Mouse (Mus musculus): ENCODE data around the gene Aplp2. TPM values are rescaled to one million over a fixed set of nuclear protein-coding genes. Genes with fewer than 3 reads are reported as not detected.

Aplp2 gene
- polyA plus RNA-seq, 1 experiment from 2014 or later, result 344 TPM

- Histone ChIP-seq H3K9me3 (replicated peaks) (no peaks in the 10 kb centered on the region), H3K4me3 (no peak overlapping the region), H3K4me1 (replicated peaks) (peaks cover 44% of the 10 kb centered on the region), H3K27me3 (replicated peaks) (no peaks in the 10 kb centered on the region), H3K27ac (ENCODE audit: poor library complexity, severe bottlenecking) (no peak overlapping the region), H3K36me3 (no peaks in the 10 kb centered on the region), H3K9ac (no peak overlapping the region), H3K4me2 (0 out of 2 replicates have a peak overlapping the region, but pooled peaks have one; percentile 2)
- whole genome bisulfite sequencing, result 75% methylated on average over 16 of the region's 16 CpGs
- ATAC-seq (ENCODE audit: insufficient number of reproducible peaks, low FRiP score), result 0 out of 2 replicates have a peak, but pooled peaks have one; percentile 25
Measured at GRCm38 (mm10) chr9:31203571-31204210, 7.9 kb downstream of the Aplp2 start.

- ATAC-seq (ENCODE audit: insufficient number of reproducible peaks, low FRiP score), result no peak
- no peak overlapping the region for H3K9ac ChIP-seq
- H3K4me3 ChIP-seq, result no peak overlapping the region
- H3K4me1 ChIP-seq (replicated peaks), result peaks cover 42% of the 10 kb centered on the region
- WGBS, result 78% methylated on average over 6 of the region's 6 CpGs
- no peak overlapping the region for H3K4me2 ChIP-seq
- no peaks in the 10 kb centered on the region for H3K36me3 ChIP-seq
- no peak overlapping the region for H3K27ac ChIP-seq (ENCODE audit: poor library complexity, severe bottlenecking)
- no peaks in the 10 kb centered on the region for H3K27me3 ChIP-seq (replicated peaks)
- no peaks in the 10 kb centered on the region for H3K9me3 ChIP-seq (replicated peaks)
Measured at GRCm38 (mm10) chr9:31203068-31203467, 8.5 kb downstream of the Aplp2 start.

GRCm38 (mm10) chr9:31198614-31199013, 13.0 kb downstream of the Aplp2 start:
- 90% methylated on average over 3 of the region's 3 CpGs for WGBS

GRCm38 (mm10) chr9:31197782-31198181, 13.8 kb downstream of the Aplp2 start:
- Histone ChIP-seq H3K4me3 (no peak overlapping the region), H3K9ac (no peak overlapping the region), H3K9me3 (replicated peaks) (no peaks in the 10 kb centered on the region), H3K27ac (ENCODE audit: poor library complexity, severe bottlenecking) (no peak overlapping the region), H3K4me2 (no peak overlapping the region), H3K27me3 (replicated peaks) (no peaks in the 10 kb centered on the region), H3K36me3 (peaks cover 9% of the 10 kb centered on the region), H3K4me1 (replicated peaks) (peaks cover 6% of the 10 kb centered on the region; the same call in 1 of the 2 replicates)
- 90% methylated on average over 7 of the region's 7 CpGs for WGBS
- ATAC-seq (ENCODE audit: insufficient number of reproducible peaks, low FRiP score), result no peak

More at GRCm38 (mm10) chr9:31198614-31199013, 13.0 kb downstream of the Aplp2 start:
- H3K4me1 ChIP-seq (replicated peaks), result peaks cover 13% of the 10 kb centered on the region
- no peak overlapping the region for H3K4me2 ChIP-seq
- no peak for ATAC-seq (ENCODE audit: insufficient number of reproducible peaks, low FRiP score)
- no peak overlapping the region for H3K4me3 ChIP-seq
- H3K9ac ChIP-seq, result no peak overlapping the region
- no peaks in the 10 kb centered on the region for H3K27me3 ChIP-seq (replicated peaks)
- H3K9me3 ChIP-seq (replicated peaks), result no peaks in the 10 kb centered on the region
- H3K27ac ChIP-seq (ENCODE audit: poor library complexity, severe bottlenecking), result no peak overlapping the region
- peaks cover 5% of the 10 kb centered on the region for H3K36me3 ChIP-seq

- Histone ChIP-seq H3K4me1 (replicated peaks) (peaks cover 7% of the 10 kb centered on the region; the same call in 1 of the 2 replicates), H3K27me3 (replicated peaks) (no peaks in the 10 kb centered on the region), H3K4me3 (no peak overlapping the region), H3K9me3 (replicated peaks) (no peaks in the 10 kb centered on the region), H3K27ac (ENCODE audit: poor library complexity, severe bottlenecking) (no peak overlapping the region), H3K4me2 (no peak overlapping the region), H3K9ac (no peak overlapping the region), H3K36me3 (peaks cover 9% of the 10 kb centered on the region)
- ATAC-seq (ENCODE audit: insufficient number of reproducible peaks, low FRiP score), result no peak
Measured at GRCm38 (mm10) chr9:31196742-31197141, 14.9 kb downstream of the Aplp2 start.

- H3K36me3 ChIP-seq, result peaks cover 9% of the 10 kb centered on the region
- H3K9ac ChIP-seq, result no peak overlapping the region
- no peak for ATAC-seq (ENCODE audit: insufficient number of reproducible peaks, low FRiP score)
- no peak overlapping the region for H3K27ac ChIP-seq (ENCODE audit: poor library complexity, severe bottlenecking)
- H3K4me3 ChIP-seq, result no peak overlapping the region
- no peak overlapping the region for H3K4me2 ChIP-seq
- no peaks in the 10 kb centered on the region for H3K27me3 ChIP-seq (replicated peaks)
- peaks cover 12% of the 10 kb centered on the region; the same call in 1 of the 2 replicates for H3K4me1 ChIP-seq (replicated peaks)
- 93% methylated on average over 1 of the region's 1 CpGs for WGBS
- H3K9me3 ChIP-seq (replicated peaks), result no peaks in the 10 kb centered on the region
Measured at GRCm38 (mm10) chr9:31195573-31195972, 16.0 kb downstream of the Aplp2 start.

- peaks cover 22% of the 10 kb centered on the region; the same call in 1 of the 2 replicates for H3K4me1 ChIP-seq (replicated peaks)
- ATAC-seq (ENCODE audit: insufficient number of reproducible peaks, low FRiP score), result no peak
- no peak overlapping the region for H3K4me3 ChIP-seq
- peaks cover 9% of the 10 kb centered on the region for H3K36me3 ChIP-seq
- 88% methylated on average over 7 of the region's 7 CpGs for WGBS
- no peak overlapping the region for H3K4me2 ChIP-seq
- H3K27ac ChIP-seq (ENCODE audit: poor library complexity, severe bottlenecking), result no peak overlapping the region
- H3K9ac ChIP-seq, result no peak overlapping the region
- no peaks in the 10 kb centered on the region for H3K9me3 ChIP-seq (replicated peaks)
- H3K27me3 ChIP-seq (replicated peaks), result no peaks in the 10 kb centered on the region
Measured at GRCm38 (mm10) chr9:31192378-31192777, 19.2 kb downstream of the Aplp2 start.

GRCm38 (mm10) chr9:31191543-31191942, 20.1 kb downstream of the Aplp2 start:
- Histone ChIP-seq H3K9me3 (replicated peaks) (no peaks in the 10 kb centered on the region), H3K9ac (no peak overlapping the region), H3K4me1 (replicated peaks) (peaks cover 22% of the 10 kb centered on the region; the same call in 1 of the 2 replicates), H3K27me3 (replicated peaks) (no peaks in the 10 kb centered on the region), H3K36me3 (peaks cover 9% of the 10 kb centered on the region), H3K4me2 (no peak overlapping the region), H3K27ac (ENCODE audit: poor library complexity, severe bottlenecking) (no peak overlapping the region), H3K4me3 (no peak overlapping the region)
- 73% methylated on average over 7 of the region's 7 CpGs for WGBS
- ATAC-seq (ENCODE audit: insufficient number of reproducible peaks, low FRiP score), result no peak

GRCm38 (mm10) chr9:31189194-31189593, 22.4 kb downstream of the Aplp2 start:
- no peaks in the 10 kb centered on the region for H3K27me3 ChIP-seq (replicated peaks)
- ATAC-seq (ENCODE audit: insufficient number of reproducible peaks, low FRiP score), result no peak
- no peak overlapping the region for H3K4me2 ChIP-seq

GRCm38 (mm10) chr9:31184439-31184838, 27.2 kb downstream of the Aplp2 start:
- WGBS, result 94% methylated on average over 5 of the region's 5 CpGs
- Histone ChIP-seq H3K9ac (no peak overlapping the region), H3K27ac (ENCODE audit: poor library complexity, severe bottlenecking) (no peak overlapping the region), H3K4me3 (no peak overlapping the region), H3K9me3 (replicated peaks) (no peaks in the 10 kb centered on the region), H3K36me3 (peaks cover 3% of the 10 kb centered on the region; the same call in 1 of the 2 replicates), H3K4me2 (no peak overlapping the region), H3K4me1 (replicated peaks) (peaks cover 32% of the 10 kb centered on the region), H3K27me3 (replicated peaks) (no peaks in the 10 kb centered on the region)
- ATAC-seq (ENCODE audit: insufficient number of reproducible peaks, low FRiP score), result no peak

More at GRCm38 (mm10) chr9:31189194-31189593, 22.4 kb downstream of the Aplp2 start:
- H3K4me3 ChIP-seq, result no peak overlapping the region
- H3K36me3 ChIP-seq, result peaks cover 11% of the 10 kb centered on the region
- H3K9ac ChIP-seq, result no peak overlapping the region
- peaks cover 22% of the 10 kb centered on the region; the same call in 1 of the 2 replicates for H3K4me1 ChIP-seq (replicated peaks)
- no peaks in the 10 kb centered on the region for H3K9me3 ChIP-seq (replicated peaks)
- 50% methylated on average over 2 of the region's 2 CpGs for WGBS
- H3K27ac ChIP-seq (ENCODE audit: poor library complexity, severe bottlenecking), result no peak overlapping the region

- H3K4me3 ChIP-seq, result no peak overlapping the region
- H3K9me3 ChIP-seq (replicated peaks), result no peaks in the 10 kb centered on the region
- no peak overlapping the region; the same call in 1 of the 2 replicates for H3K27ac ChIP-seq (ENCODE audit: poor library complexity, severe bottlenecking)
- 52% methylated on average over 4 of the region's 4 CpGs for WGBS
- no peak overlapping the region for H3K9ac ChIP-seq
- peaks cover 3% of the 10 kb centered on the region; the same call in 1 of the 2 replicates for H3K36me3 ChIP-seq
- H3K27me3 ChIP-seq (replicated peaks), result no peaks in the 10 kb centered on the region
- H3K4me1 ChIP-seq (replicated peaks), result peaks cover 29% of the 10 kb centered on the region
- H3K4me2 ChIP-seq, result no peak overlapping the region
- ATAC-seq (ENCODE audit: insufficient number of reproducible peaks, low FRiP score), result no peak
Measured at GRCm38 (mm10) chr9:31183061-31183460, 28.6 kb downstream of the Aplp2 start.

All from heart, embryonic 12.5 days (tissue).